30 mouse cellular contexts compared by ENCODE assay signal in genomic region chrX:12879233-12879632, GRCm38 (mm10).
DNase-seq lines count a peak whose midpoint lies in the region; ATAC-seq lines count a peak whose summit lies in the region.
"Had no signal": no experiment of that assay in that cellular context is flagged by ENCODE, and none has a peak within 500 bp of the region (broad histone marks: within the 10 kb centered on the region; RNA-seq: fewer than 3 reads in every experiment).

No protein-coding gene starts in this region.

- H3K4me3 ChIP-seq in forebrain, embryonic 13.5 days, result no peak overlapping the region
- no peak overlapping the region for H3K4me3 ChIP-seq in forebrain, embryonic 12.5 days (replicated peaks)
- no peak overlapping the region for H3K4me3 ChIP-seq in midbrain, embryonic 14.5 days (replicated peaks; ENCODE audit: low read depth, low read length)
- H3K4me3 ChIP-seq in midbrain, embryonic 11.5 days (ENCODE audit: low read depth, low read length), result no peak overlapping the region
- H3K4me3 ChIP-seq: erythroblast, embryonic 14.5 days; gastrocnemius, adult 2 months; heart, adult 2 months; heart, embryonic 12.5 days; intestine, embryonic 15.5 days; liver, embryonic 15.5 days; midbrain, embryonic 12.5 days; myocyte; neural tube, embryonic 12.5 days had no signal

- no peak overlapping the region for H3K27ac ChIP-seq in forebrain, embryonic 13.5 days
- no peak overlapping the region for H3K27ac ChIP-seq in forebrain, embryonic 12.5 days
- 0 out of 2 replicates have a peak overlapping the region, but pooled peaks have one; percentile 32 for H3K27ac ChIP-seq in midbrain, embryonic 14.5 days (replicated peaks; ENCODE audit: low read depth, low read length)
- no peak overlapping the region for H3K27ac ChIP-seq in midbrain, embryonic 11.5 days (ENCODE audit: low read depth, low read length)
- H3K27ac ChIP-seq: gastrocnemius, adult 2 months; heart, adult 2 months; intestine, embryonic 15.5 days; kidney, postnatal 0 days; liver, embryonic 15.5 days; midbrain, embryonic 12.5 days; neural tube, embryonic 12.5 days had no signal

- peak; percentile 34 for DNase-seq in heart, adult 11 months
- no peak for DNase-seq in heart, postnatal 25 days (ENCODE audit: low spot score)
- DNase-seq in midbrain, embryonic 14.5 days, result peak; percentile 6
- no peak for DNase-seq in midbrain, embryonic 11.5 days (ENCODE audit: low spot score, missing footprints)
- no peak for DNase-seq in kidney, postnatal 4 days
- no peak for DNase-seq in kidney, adult 8-10 months
- DNase-seq: adrenal gland, adult 2 months; adrenal gland, postnatal 36 days; cerebellum, adult 2 months; cerebellum, postnatal 14 days; gastrocnemius, adult 2 months; gastrocnemius, postnatal 36 days; heart, adult 2 months; kidney, adult 2 months; layer of hippocampus, adult 9-11 months; lung, embryonic 14.5 days; thymus, adult 2 months; thymus, postnatal 36 days had no signal

- H3K4me2 ChIP-seq in forebrain, embryonic 13.5 days, result no peak overlapping the region
- no peak overlapping the region for H3K4me2 ChIP-seq in forebrain, embryonic 12.5 days
- no peak overlapping the region for H3K4me2 ChIP-seq in midbrain, embryonic 14.5 days (ENCODE audit: low read length)
- no peak overlapping the region for H3K4me2 ChIP-seq in midbrain, embryonic 11.5 days
- H3K4me2 ChIP-seq: heart, embryonic 12.5 days; intestine, embryonic 15.5 days; liver, embryonic 15.5 days; lung, embryonic 14.5 days; midbrain, embryonic 12.5 days; neural tube, embryonic 12.5 days had no signal

- peak; percentile 33; the same call in 1 of the 2 replicates for ATAC-seq in forebrain, embryonic 13.5 days
- ATAC-seq in forebrain, embryonic 12.5 days (ENCODE audit: low FRiP score), result no peak
- ATAC-seq in midbrain, embryonic 14.5 days (ENCODE audit: low FRiP score, low TSS enrichment), result no peak
- ATAC-seq in midbrain, embryonic 11.5 days (ENCODE audit: low FRiP score), result no peak
- ATAC-seq: activated CD4-positive, CD25-positive, alpha-beta regulatory T cell, adult 4 months; intestine, embryonic 15.5 days had no signal

- H3K27me3 ChIP-seq in forebrain, embryonic 13.5 days, result no peaks in the 10 kb centered on the region
- no peaks in the 10 kb centered on the region for H3K27me3 ChIP-seq in forebrain, embryonic 12.5 days
- H3K27me3 ChIP-seq in midbrain, embryonic 14.5 days (ENCODE audit: control insufficient read depth, insufficient read depth, low read length), result no peaks in the 10 kb centered on the region
- no peaks in the 10 kb centered on the region for H3K27me3 ChIP-seq in midbrain, embryonic 11.5 days (ENCODE audit: control insufficient read depth, insufficient read depth, low read length)
- H3K27me3 ChIP-seq: CH12.LX; heart, embryonic 12.5 days; intestine, embryonic 15.5 days; liver, embryonic 15.5 days; midbrain, embryonic 12.5 days; neural tube, embryonic 12.5 days had no signal

- H3K9ac ChIP-seq in forebrain, embryonic 13.5 days, result no peak overlapping the region
- H3K9ac ChIP-seq in forebrain, embryonic 12.5 days, result no peak overlapping the region
- H3K9ac ChIP-seq in midbrain, embryonic 14.5 days (replicated peaks; ENCODE audit: low read length), result no peak overlapping the region
- no peak overlapping the region for H3K9ac ChIP-seq in midbrain, embryonic 11.5 days (ENCODE audit: low read length)
- H3K9ac ChIP-seq: heart, embryonic 12.5 days; intestine, embryonic 15.5 days; liver, embryonic 15.5 days; lung, embryonic 14.5 days; midbrain, embryonic 12.5 days; neural tube, embryonic 12.5 days had no signal

- H3K36me3 ChIP-seq in forebrain, embryonic 13.5 days (ENCODE audit: poor library complexity, severe bottlenecking), result no peaks in the 10 kb centered on the region
- H3K36me3 ChIP-seq in forebrain, embryonic 12.5 days (replicated peaks), result no peaks in the 10 kb centered on the region
- H3K36me3 ChIP-seq in midbrain, embryonic 14.5 days (ENCODE audit: control insufficient read depth, insufficient read depth, low read length), result no peaks in the 10 kb centered on the region
- H3K36me3 ChIP-seq in midbrain, embryonic 11.5 days (ENCODE audit: control insufficient read depth, insufficient read depth, low read length), result no peaks in the 10 kb centered on the region
- H3K36me3 ChIP-seq: heart, embryonic 12.5 days; intestine, embryonic 15.5 days; liver, embryonic 15.5 days; midbrain, embryonic 12.5 days; neural tube, embryonic 12.5 days had no signal

- WGBS in forebrain, embryonic 13.5 days, result 61% methylated on average over 3 of the region's 3 CpGs
- WGBS in forebrain, embryonic 12.5 days, result 67% methylated on average over 3 of the region's 3 CpGs
- 60% methylated on average over 3 of the region's 3 CpGs for WGBS in midbrain, embryonic 14.5 days
- WGBS in midbrain, embryonic 11.5 days, result 67% methylated on average over 3 of the region's 3 CpGs

- H3K9me3 ChIP-seq in forebrain, embryonic 13.5 days (replicated peaks), result no peaks in the 10 kb centered on the region
- H3K9me3 ChIP-seq in forebrain, embryonic 12.5 days, result no peaks in the 10 kb centered on the region
- no peaks in the 10 kb centered on the region for H3K9me3 ChIP-seq in midbrain, embryonic 14.5 days (ENCODE audit: control insufficient read depth, low read length)
- H3K9me3 ChIP-seq in midbrain, embryonic 11.5 days (ENCODE audit: control insufficient read depth, low read length), result no peaks in the 10 kb centered on the region
- H3K9me3 ChIP-seq: heart, embryonic 12.5 days; intestine, embryonic 15.5 days; liver, embryonic 15.5 days; midbrain, embryonic 12.5 days; neural tube, embryonic 12.5 days had no signal

- no peaks in the 10 kb centered on the region for H3K4me1 ChIP-seq in forebrain, embryonic 13.5 days
- peaks cover 8% of the 10 kb centered on the region; the same call in 1 of the 2 replicates for H3K4me1 ChIP-seq in forebrain, embryonic 12.5 days
- H3K4me1 ChIP-seq in midbrain, embryonic 14.5 days (ENCODE audit: control insufficient read depth, insufficient read depth, low read length), result no peaks in the 10 kb centered on the region
- H3K4me1 ChIP-seq in midbrain, embryonic 11.5 days (ENCODE audit: control insufficient read depth, insufficient read depth, low read length), result no peaks in the 10 kb centered on the region
- H3K4me1 ChIP-seq: heart, embryonic 12.5 days; intestine, embryonic 15.5 days; liver, embryonic 15.5 days; neural tube, embryonic 12.5 days had no signal

- intact Hi-C loops in heart, postnatal 25 days (cut with DNase I), result loop anchor here (10.0 kb wide), 1 partner anchor 156 kb away; no protein-coding TSS in a partner anchor

Comparison
In these comparisons a context has a peak if more than half of its experiments do, and no peak if none do; other contexts are left out.
1. DNase-seq: peak in heart, adult 11 months (single experiment) and midbrain, embryonic 14.5 days (single experiment); none in heart, postnatal 25 days (single experiment), midbrain, embryonic 11.5 days (single experiment), kidney, postnatal 4 days (0 of 2) and kidney, adult 8-10 months (0 of 2).